Mouse (Mus musculus) liver, embryonic 14.5 days (tissue): Measurements from ENCODE around the gene Kifc1. TPM values are rescaled to one million over a fixed set of nuclear protein-coding genes. Genes with fewer than 3 reads are reported as not detected.
"Not testable (repeated sequence)": the region's sequence is repeated elsewhere in the genome, so short reads cannot be mapped to it uniquely, and the experiment has no call there.

ENCODE experiments used
- ATAC-seq: fragments of 200-750 bp; cut with Nextera tagmentation; 2 replicates; pipeline ENCODE4 v1.8.0; 2017; ENCODE audit warnings: moderate number of reproducible peaks, mild to moderate bottlenecking, moderate library complexity; ENCODE audit not compliant: insufficient read depth
- DNase-seq, 3 experiments: peaks; one replicate each; pipeline ENCODE4 v3.0.0-alpha.2; 2012 to 2013; ENCODE audit warnings: low read depth in 3 of 3, low spot score in 3 of 3
- H3K27ac ChIP-seq: fragments of 300-500 bp; sonication (generic); 2 replicates; pipeline ENCODE4 v1.5.1; 2014; ENCODE audit warnings: moderate library complexity, mild to moderate bottlenecking, control low read depth, inconsistent platforms
- H3K27me3 ChIP-seq: fragments of 300-500 bp; sonication (generic); 2 replicates; pipeline ENCODE4 v1.6.1; 2014; ENCODE audit warnings: mild to moderate bottlenecking, low read length, moderate library complexity; ENCODE audit not compliant: control insufficient read depth, insufficient read depth
- H3K36me3 ChIP-seq: fragments of 300-500 bp; sonication (generic); replicated peaks from 2 replicates; pipeline ENCODE4 v1.6.1; 2014; ENCODE audit warnings: low read depth; ENCODE audit not compliant: control insufficient read depth, insufficient read depth
- H3K4me1 ChIP-seq, 2 experiments: fragments of 200-500 bp in 1 of 2; fragments of 300-500 bp in 1 of 2; sonication (generic) in 1 of 2; replicated peaks; 2 replicates each; pipeline ENCODE4 v1.6.1; 2012 to 2014; ENCODE audit warnings: antibody characterized with exemption in 1 of 2, inconsistent platforms in 1 of 2, low read length in 1 of 2; ENCODE audit not compliant: control insufficient read depth in 2 of 2, insufficient read depth in 2 of 2
- H3K4me2 ChIP-seq: fragments of 300-500 bp; sonication (generic); 2 replicates; pipeline ENCODE4 v1.6.1; 2014; ENCODE audit warnings: low read depth, mild to moderate bottlenecking, control low read depth, moderate library complexity
- H3K4me3 ChIP-seq, 2 experiments: fragments of 200-500 bp in 1 of 2; fragments of 300-500 bp in 1 of 2; sonication (generic) in 1 of 2; 2 replicates each; pipeline ENCODE4 v1.5.1; 2012 to 2014; ENCODE audit warnings: low read depth in 2 of 2, low read length in 2 of 2, mild to moderate bottlenecking in 2 of 2, control low read depth in 1 of 2, inconsistent platforms in 1 of 2, moderate library complexity in 1 of 2; ENCODE audit not compliant: insufficient read depth in 1 of 2
- H3K9ac ChIP-seq: fragments of 300-500 bp; sonication (generic); replicated peaks from 2 replicates; pipeline ENCODE4 v1.6.1; 2014; ENCODE audit warnings: mild to moderate bottlenecking, control low read depth, moderate library complexity
- H3K9me3 ChIP-seq: fragments of 300-500 bp; sonication (generic); 2 replicates; pipeline ENCODE4 v1.6.1; 2016; ENCODE audit warnings: low read length, mixed read lengths; ENCODE audit not compliant: control insufficient read depth
- CTCF ChIP-seq: IDR thresholded peaks from 2 replicates; pipeline ENCODE4 v1.5.1; 2016; ENCODE audit warnings: antibody characterized with exemption, low read depth, control low read depth
- EP300 ChIP-seq: IDR thresholded peaks from 2 replicates; pipeline ENCODE4 v1.6.1; 2016; ENCODE audit warnings: antibody characterized with exemption, low read depth
- WGBS: fragments of 180-500 bp; shearing (Covaris S2); extraction: QIAGEN DNeasy Blood & Tissue Kit; methylation state at CpG from one replicate; pipeline ENCODE4 v1.1.7; 2014; ENCODE audit not compliant: insufficient replicate concordance; 5-methylcytosine and 5-hydroxymethylcytosine counted together
- polyA plus RNA-seq, 2 experiments: library from polyadenylated mRNA; depleted of rRNA in 1 of 2; stranded (reverse) in 1 of 2; unstranded in 1 of 2; fragments of >200 nt; fragmentation: Nextera tagmentation in 1 of 2; extraction: Ambion mirVana in 1 of 2; gene quantifications; 2 replicates each; pipeline versions ENCODE4 v1.2.1 to v1.2.3; 2012 to 2014

Gene Kifc1
- polyA plus RNA-seq, 2 experiments = 7.2 to 40.8 TPM

- no peak for TF ChIP-seq EP300
- no peak for TF ChIP-seq CTCF
- Histone ChIP-seq H3K4me1 (peaks cover 14 to 17% of the 10 kb centered on the region in 2 experiments), H3K27ac (peak overlapping the region; percentile 87), H3K9me3 (no peaks in the 10 kb centered on the region), H3K27me3 (no peaks in the 10 kb centered on the region), H3K4me3 (peak overlapping the region; percentile 73 to 97), H3K36me3 (peaks cover 20% of the 10 kb centered on the region), H3K9ac (peak overlapping the region; percentile 98), H3K4me2 (peak overlapping the region; percentile 98)
- DNase-seq (no peak), ATAC-seq (peak; percentile 57)
- 1% methylated on average over 42 of the region's 44 CpGs for WGBS
Measured at GRCm38 (mm10) chr17:33908331-33909076, 18.0 kb upstream of the Kifc1 start.

GRCm38 (mm10) chr17:33904835-33905234 is 14.4 kb upstream of the Kifc1 start, which contains the start of gene Platr17:
Platr17 (plus strand) TSS chr17:33905135.
- H3K4me2 ChIP-seq, H3K36me3 ChIP-seq, ATAC-seq, H3K9me3 ChIP-seq, DNase-seq, H3K4me3 ChIP-seq, H3K27ac ChIP-seq, H3K27me3 ChIP-seq, H3K9ac ChIP-seq: not testable (repeated sequence)
- 33% methylated on average over 3 of the region's 4 CpGs for WGBS
- peaks cover 30 to 40% of the 10 kb centered on the region in 2 experiments for H3K4me1 ChIP-seq

GRCm38 (mm10) chr17:33903911-33904651 is 13.6 kb upstream of the Kifc1 start:
- 63% methylated on average over 6 of the region's 6 CpGs for WGBS
- H3K4me1 ChIP-seq = peaks cover 36 to 48% of the 10 kb centered on the region in 2 experiments
- H3K9me3 ChIP-seq, H3K27ac ChIP-seq, H3K9ac ChIP-seq, DNase-seq, H3K36me3 ChIP-seq, H3K4me3 ChIP-seq, ATAC-seq, H3K27me3 ChIP-seq, H3K4me2 ChIP-seq: not testable (repeated sequence)

- Histone ChIP-seq H3K9ac (no peak overlapping the region), H3K27me3 (no peaks in the 10 kb centered on the region), H3K36me3 (no peaks in the 10 kb centered on the region), H3K27ac (peak overlapping the region; percentile 60), H3K9me3 (no peaks in the 10 kb centered on the region), H3K4me2 (peak overlapping the region; percentile 36; the same call in 1 of the 2 replicates), H3K4me3 (no peak overlapping the region), H3K4me1 (peaks cover 38 to 54% of the 10 kb centered on the region in 2 experiments)
- ATAC-seq = no peak
- no peak for TF ChIP-seq CTCF
- TF ChIP-seq EP300 = no peak
- WGBS = 17% methylated on average over 7 of the region's 7 CpGs
- no peak for DNase-seq
Measured at GRCm38 (mm10) chr17:33902491-33902890, 12.0 kb upstream of the Kifc1 start.

- no peak overlapping the region for H3K27ac ChIP-seq
- ATAC-seq (no peak), DNase-seq (no peak)
- peak overlapping the region; percentile 36; the same call in 1 of the 2 replicates for H3K4me2 ChIP-seq
- no peaks in the 10 kb centered on the region for H3K27me3 ChIP-seq
- TF ChIP-seq CTCF (no peak), EP300 (no peak)
- no peaks in the 10 kb centered on the region for H3K36me3 ChIP-seq
- H3K9me3 ChIP-seq = no peaks in the 10 kb centered on the region
- WGBS = 62% methylated on average over 4 of the region's 4 CpGs
- peaks cover 39 to 57% of the 10 kb centered on the region in 2 experiments for H3K4me1 ChIP-seq
- no peak overlapping the region for H3K4me3 ChIP-seq
- H3K9ac ChIP-seq = no peak overlapping the region
Measured at GRCm38 (mm10) chr17:33902079-33902478, 11.6 kb upstream of the Kifc1 start.
